Mouse (Mus musculus) MN1 (cell line): Measurements from ENCODE around the gene Resp18.

ENCODE experiments used
- DNase-seq: peaks from one replicate; pipeline ENCODE4 v3.0.0-alpha.2; 2016; ENCODE audit warnings: low spot score

Resp18 gene

DNA sequence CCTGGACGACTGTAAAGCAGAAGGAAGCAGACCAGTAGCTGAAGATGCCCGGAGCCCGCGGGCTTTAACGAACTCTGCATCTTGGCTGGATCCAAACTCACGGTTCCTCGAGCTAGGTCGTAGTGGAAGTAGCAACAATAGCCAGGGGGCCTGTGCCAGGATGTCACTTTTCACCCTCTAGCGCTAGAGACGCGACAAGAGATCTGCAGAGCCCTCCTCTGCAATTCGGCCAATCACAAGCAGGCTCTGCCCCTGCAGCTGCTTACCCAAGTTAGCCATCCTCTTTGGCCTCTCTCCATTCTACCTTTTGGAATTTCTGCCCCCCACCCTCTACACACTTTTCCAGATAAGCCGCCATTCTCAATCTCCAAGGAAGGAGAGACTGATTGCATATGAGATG is at the start of gene Resp18:
Resp18 (minus strand) TSS at position 188 of the 400 bp plus-strand sequence.
- DNase-seq: peak; percentile 56

DNA sequence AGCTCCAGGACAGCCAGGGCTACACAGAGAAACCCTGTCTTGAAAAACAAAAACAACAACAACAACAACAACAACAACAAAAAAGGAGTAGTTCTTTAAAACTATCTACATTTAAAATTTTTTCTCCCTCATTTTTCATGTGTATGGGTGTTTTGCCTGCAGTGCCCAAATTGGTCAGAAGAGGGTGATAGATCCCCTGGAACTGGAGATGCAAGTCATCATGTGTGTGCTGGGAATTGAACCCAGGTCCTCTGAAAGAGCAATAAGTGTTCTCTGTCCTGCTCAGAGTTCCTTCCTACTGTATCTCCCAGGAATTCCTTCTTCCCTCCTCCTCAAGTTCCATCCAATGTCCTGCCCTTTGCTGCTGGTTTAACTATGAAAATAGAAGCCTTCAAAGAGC is 49.2 kb upstream of the Resp18 start:
- DNase-seq: no peak

DNA sequence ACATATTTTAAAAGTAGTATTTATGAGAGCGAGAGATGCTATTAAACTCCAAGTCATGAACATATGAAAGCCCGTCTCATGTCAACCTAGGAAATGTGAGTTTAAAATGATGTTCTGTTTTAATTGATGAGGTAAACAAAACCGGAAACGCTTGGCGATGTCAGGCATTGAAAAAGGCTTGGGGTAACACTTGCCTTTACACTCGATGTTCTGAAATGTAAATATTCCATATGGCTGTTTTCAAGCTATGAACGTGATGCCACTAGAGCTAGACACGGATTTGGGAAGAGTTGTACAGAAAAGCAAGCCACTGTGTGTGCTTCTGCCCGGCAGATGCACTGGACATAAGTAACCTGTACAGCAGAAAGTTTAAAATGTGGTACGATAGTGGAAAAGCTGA is 41.0 kb upstream of the Resp18 start:
- no peak for DNase-seq

DNA sequence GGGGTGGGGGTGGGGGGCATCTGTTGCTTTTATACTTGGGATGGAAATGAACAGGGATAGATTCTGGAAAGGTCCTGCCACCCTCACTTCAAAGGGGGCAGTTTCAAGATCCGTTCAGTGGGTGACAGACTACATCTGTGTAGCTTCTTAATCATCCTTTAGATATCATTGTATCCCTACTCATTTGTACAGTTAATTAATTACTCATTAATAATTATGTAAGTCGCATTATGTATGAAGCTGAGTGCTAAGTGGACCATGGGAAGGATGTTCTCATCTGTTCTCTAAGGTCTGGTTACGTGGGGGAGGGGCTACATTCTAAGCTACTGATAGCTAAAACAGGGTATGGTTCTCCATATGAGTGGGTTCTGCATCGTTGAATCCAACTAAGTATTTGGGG is 40.5 kb upstream of the Resp18 start:
- no peak for DNase-seq

DNA sequence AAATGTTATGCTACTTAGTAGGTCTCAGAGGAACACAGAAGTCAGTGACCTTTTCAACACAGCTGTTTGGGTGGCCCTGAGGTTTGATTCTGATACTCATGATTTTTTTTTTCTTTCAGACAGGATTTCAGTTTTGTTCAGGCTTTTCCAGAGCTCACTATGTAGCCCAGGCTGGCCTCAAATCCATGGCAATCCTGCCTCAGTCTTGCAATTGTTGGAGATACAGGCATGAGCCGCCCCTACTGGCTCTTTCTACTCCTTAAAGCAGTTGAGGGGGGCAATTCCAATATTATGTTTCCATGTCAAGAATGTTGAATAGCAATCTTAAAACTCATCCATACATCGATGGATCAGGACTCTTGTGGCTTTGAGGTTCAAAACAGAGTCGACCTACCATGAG is 40.1 kb upstream of the Resp18 start:
- no peak for DNase-seq

DNA sequence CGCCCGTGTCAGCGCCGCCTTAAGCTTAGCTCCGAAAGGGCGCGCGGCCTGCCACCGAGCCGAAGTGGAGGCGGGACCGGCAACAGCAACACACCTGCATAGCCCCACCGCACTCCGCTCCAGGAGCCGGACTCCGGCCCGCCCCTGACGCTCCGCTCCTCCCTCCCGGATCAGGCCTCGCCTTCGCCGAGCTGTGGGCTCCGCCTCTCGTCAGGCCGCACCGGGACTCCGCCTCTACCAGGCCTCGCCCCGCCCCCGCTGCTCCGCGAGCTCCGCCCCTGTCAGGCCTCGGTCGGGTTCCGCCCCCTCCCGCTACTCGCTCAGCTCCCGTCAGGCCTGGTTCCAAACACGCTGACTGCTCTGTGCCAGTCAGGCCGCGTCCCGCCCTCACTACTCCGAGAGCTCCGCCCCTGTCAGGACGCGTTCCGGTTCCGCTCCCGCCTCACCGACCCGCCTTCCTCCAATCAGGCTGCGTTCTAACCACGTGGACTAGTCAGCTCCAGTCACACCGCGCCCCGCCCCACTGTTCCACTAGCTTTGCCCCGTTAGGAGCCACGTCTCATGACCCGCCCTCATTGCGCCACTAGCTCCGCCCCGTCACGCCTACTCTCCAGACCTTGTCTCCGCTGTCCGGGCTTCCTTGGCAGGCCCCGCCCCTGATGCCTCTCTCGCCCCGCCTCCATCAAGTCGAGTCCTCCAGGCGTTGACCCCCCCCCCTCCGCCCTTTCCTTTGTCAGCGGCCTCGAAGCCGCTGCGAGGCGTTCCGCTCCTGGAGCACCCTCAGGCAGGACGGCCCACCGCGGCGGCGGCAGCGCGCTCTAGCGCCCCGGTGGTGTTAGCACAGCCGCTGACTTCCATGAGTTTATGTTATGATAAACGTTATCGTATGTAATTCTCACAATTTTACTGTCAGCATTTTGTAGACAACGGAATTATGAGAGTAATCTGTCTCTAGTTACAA is 39.3 kb upstream of the Resp18 start, which contains the start of gene Dnpep:
Dnpep (minus strand) TSS at position 750 of the 961 bp plus-strand sequence.
- DNase-seq: peak; percentile 100

DNA sequence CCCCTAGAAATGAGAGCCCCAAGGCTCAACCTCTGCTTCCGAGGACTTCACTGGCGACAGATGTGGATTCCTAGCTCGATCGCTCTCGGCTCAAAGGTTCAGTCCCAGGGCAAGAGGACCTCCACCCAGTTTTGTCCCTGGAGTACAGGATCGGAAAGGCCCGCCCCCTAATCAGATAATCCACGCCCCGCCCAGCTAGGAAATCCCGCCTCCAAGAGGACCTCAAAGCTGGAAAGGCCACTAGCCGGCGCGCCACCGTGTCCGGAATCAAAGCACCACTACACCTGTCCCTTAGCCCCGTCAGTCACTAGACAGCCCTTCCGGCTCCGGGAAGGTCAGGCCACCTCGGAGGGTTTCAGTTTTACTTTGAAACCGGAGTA is 38.6 kb upstream of the Resp18 start:
- DNase-seq: peak; percentile 84

DNA sequence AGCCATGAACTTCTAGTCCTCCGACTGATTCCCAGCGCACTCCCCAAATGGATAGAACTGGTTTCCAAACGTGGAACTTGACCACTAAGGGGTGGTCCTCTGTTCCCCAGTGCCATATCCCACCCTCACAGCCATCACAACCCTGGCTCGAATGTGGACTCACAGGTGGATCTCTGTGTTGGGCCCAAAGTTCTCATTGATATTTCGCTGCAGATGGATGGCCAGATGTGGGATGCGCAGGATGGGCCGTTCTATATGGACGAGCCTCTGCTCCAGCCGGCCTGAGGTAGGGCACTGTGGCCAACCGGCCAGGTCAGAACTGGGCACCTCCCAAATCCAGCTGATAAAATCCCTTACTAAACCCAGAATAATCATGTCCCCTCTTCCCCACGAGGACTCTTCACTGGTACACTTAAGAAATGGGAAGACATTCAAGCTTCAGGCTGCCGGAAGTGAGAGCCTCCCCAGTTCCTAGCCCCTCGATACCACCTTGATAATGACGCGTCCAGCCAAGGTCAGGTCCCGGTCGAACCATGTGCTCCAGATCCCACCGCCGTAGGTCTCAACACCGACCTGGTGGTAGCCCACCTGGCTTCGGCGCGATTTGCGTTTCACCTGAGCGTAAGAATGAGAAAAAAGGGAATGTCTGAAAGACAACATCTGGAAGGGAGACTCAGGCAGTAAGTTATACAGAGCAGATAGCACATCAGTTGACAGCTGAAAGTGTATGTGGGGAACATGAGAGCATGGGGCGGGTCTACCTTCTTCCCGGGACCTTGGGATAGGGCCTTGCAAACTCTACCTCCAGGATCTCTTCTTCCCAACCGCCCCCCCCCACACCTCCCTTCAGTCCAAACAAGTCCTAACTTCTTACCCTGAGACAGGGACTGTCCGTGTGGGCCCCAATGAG is 37.5 kb upstream of the Resp18 start:
- no peak for DNase-seq

DNA sequence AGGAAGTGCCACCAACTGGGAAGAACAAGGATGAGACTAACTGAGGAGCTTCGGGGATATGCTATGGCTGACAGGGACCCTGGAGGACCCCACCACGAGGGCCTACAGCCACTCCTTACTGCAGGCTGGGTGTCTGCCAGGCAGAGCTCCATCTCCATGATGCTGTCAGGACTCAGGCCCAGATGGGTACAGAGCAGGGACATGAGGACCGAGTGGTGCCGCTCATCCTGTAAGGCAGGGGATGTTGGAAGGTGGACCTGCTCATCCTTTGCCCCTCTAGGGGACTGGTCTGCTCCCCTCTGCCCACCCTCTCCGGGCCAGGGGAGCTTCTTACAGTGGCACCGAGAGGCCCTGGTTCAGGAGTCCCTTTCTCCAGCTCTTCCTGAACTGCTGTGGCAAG is 36.8 kb upstream of the Resp18 start:
- DNase-seq: no peak

DNA sequence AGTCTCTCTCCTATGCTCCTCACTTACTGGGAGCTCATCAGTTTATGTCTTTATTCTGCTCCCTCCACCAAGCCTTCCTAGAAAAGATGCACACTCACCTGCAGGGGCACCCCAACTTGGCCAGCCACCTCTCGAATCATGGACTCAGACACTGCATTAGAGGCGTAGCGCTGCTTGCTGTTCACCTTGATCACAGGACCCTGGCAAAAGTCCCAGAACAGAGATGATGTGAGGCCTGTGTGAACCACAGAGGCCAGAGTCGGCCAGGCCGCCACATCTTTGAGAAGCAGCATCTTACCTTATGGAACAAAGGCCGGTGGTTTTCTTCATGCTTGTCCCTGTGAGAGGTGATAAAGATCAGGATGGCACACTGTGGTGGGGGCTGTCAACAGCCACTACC is 33.5 kb upstream of the Resp18 start:
- no peak for DNase-seq

DNA sequence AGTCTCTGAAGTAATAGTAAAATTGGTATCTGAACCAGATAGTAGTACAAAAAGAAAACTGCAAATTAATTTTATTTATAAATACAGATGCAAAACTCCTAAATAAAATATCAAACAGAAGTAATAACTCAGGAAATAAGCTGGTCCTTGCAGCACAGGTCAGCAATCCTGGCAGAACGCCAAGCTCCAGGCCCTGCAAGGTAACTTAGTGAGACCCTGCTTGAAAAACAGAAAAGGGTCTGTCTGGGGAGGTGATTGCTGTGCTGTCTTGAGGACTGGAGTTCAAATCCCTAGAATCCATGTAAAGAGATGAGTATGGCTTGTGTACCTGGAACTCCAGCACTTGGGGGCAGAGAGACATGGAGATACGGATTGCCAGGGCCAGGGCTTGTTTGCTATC is 26.4 kb upstream of the Resp18 start:
- no peak for DNase-seq

DNA sequence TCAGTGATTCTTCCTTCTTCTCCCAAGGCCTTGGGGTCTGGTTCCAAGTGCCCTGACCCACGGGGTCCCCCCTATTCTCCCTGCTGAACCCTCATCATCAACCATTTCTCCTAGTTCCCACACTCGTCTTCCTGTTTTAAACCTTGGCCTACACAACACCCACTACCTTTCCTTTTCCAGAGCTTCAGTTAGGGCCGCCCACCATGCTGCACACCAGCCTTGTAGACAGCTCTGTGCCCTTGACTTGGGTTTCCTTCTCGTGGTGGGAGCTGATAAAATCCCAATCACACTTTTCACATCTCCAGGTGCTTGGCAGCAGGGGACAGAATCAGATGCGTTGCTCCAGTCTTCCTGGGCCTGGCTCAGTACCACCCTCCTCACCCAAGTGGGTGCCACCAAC is 16.1 kb upstream of the Resp18 start:
- no peak for DNase-seq

DNA sequence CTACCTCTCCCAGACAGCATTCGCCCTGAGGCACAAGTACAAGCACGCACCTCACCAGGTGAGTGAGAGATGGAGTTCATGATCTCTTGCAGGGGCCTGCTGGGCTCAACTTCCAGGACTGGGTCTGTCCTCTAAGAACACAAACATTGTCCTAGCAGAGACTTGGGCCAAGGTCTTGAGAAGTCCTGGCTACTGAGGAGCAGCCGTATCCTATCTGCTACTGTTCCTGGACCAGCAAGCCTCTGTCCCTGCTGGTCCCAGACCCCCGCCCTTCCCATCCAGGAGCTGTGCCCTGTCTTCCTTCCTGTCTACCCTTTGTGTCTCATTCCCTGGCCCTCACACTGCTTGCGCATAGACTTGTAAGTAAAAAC is 15.1 kb upstream of the Resp18 start:
- DNase-seq: no peak

DNA sequence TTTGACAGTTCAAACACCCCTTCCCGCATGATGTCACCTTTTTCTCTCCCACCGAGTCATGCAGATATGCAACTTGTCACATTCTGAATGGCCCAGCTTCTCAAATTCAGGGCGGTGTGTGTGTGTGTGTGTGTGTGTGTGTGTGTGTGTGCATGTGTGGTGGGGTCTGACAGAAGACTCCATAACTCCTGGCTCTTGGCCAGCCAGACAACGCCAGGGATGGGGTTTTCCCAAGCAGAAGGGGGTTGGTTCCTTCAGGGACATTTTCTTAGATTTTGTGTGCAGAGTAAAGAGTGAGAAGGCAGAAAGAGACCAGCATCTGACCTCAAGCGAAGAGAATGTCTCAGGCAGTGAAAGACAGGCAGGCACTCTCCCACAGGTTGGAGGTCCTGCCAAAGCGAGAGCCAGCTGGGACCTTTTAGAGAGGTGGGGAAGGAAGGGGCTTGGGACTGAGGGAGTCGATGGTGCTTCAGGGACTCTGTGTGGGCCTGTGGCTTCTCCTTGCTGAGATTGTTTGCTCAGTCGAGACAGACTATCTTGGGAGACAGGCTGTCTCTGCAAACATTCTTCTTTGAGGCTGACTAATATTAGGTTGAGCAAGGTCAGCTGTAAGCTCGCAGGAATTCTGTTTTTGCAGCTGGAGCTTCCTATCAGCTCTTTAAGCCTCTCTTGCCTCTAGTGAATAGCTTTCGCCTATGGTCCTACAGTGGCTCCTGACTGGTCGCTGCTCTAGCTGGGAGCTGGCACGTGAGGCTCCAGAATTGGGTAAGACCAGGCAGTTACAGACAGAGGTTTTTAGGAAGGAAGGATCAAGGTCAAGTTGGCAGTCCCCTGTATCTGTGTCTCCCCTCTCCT is 14.5 kb upstream of the Resp18 start:
- DNase-seq: no peak

DNA sequence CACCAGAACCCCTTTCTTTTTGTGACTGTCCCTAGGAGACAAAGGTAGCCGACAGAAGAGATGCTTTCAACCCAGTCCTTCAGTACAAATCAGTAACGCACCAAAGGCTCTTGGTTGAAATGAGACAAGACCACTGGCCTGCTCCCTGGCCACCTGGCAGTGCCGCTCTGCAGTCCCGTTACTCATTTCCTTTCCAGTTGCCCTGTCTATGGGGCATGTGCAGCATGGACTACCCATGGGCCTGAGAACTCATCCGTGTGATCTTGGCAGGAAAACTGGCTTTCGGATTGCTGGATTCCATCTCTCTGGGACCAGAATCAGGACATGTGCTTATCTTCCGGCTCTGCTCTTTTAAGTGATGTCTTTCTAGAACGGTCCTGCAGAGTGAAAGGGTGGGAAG is 13.1 kb upstream of the Resp18 start:
- no peak for DNase-seq

DNA sequence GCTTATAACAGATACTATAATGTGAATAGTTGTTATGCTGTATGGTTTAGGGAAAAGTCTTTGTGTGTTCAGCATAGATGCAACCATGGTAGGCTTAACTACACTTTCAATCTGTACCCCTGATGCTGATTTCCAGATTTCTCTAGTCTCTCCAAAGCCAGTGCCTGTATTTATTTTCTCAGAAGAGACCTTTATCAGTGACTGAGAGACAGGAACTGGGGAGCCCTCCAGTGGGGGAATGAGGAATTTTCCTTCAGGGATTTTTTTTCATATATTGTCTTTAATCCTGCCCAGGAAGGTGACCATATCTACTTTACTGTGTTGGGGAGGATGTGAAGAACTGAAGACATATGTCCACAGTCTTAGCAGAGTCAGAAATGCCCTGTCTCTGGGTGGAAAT is 12.4 kb upstream of the Resp18 start:
- peak; percentile 80 for DNase-seq

DNA sequence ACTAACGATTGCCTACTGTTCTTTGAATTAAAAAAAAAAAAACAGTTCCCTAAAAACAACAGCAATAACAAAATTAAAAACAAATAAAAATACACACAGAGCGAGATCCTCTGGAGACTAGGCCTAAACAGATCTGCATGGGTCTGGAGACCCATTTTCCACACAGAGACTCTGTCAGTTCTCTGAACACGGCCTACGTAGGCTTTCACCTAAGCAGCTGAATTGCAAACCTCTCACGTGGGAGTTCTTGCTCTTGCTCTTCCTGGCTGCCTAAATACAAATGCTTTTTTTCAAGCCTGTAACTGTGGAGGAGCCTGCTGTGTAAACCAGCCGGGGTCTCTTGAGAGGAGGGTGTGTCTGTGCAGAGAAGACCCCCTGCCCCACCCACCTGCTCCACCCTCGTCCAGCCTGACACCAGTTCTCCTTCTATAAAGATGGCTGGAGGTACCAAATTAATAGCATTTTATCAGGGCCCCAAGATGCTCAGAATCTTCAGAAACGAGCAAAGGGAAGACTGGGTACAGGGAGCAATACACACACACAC is 11.7 kb upstream of the Resp18 start:
- peak; percentile 14 for DNase-seq

DNA sequence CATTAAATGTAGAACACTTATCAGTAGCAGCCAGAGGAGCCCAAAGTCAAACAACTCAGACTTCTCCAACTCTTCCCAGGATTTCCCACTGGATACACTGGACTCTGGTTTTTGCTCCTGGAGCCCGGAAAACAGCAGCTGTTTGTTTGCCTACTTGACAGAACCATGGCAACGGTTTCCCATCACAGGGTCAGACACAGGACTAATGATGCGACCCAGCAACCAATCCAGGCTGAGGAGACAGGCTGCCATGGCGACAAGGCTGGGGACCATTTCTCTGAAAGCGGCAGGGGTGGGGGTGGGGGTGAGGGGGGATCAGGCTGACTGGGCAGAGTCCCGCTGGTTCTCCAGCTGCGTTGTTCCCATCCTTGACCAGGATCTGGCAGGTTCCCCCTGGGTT is 11.2 kb upstream of the Resp18 start:
- peak; percentile 85 for DNase-seq

DNA sequence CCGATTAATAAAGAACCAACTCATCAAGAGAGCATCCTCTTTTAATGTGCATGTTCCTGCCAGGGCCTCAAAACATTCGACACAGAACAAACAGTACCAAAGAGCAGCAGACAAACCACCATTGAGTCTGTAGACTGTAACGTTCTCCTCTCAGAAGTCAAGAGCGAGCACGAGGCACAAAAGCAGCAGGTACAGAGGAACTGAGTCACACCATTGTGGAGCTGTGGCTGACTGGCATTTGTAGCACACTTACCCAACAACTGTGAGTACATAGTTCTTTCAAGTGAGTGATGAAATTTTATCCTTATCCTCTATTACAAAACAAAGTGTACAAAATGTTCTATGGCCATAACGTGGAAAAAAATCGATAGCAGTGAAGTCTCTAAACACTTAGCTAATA is 6.7 kb upstream of the Resp18 start:
- DNase-seq: no peak

DNA sequence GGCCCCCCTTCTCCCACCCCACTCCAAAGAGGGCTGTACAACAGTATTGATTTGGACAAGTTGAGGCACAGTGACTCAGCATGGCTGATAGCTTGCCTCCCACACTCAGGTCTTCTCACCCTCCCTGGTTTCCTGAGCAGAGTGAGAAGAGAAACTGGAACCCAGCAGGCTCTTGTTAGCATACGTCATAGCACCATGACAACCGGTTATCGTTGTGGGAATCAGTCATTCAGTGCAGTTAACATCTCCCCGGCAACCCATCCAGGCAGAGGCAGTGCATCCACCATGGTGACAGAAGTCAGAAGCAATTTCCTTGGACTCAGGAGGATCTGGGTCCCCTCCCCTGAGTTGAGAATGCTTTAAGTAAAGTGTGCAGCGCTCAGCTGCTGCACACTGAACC is 4.8 kb upstream of the Resp18 start:
- peak; percentile 29 for DNase-seq
